Mouse (Mus musculus): ENCODE data around the gene Lingo2. TPM values are rescaled to one million over a fixed set of nuclear protein-coding genes. Genes with fewer than 3 reads are reported as not detected.
A peak's percentile ranks its signal among the peaks of the same experiment; 100 is the strongest.

Lingo2 gene
- polyA plus RNA-seq (2015; fragmentation: Nextera tagmentation; extraction: Ambion mirVana) = 0.14 and 0.43 TPM in 2 replicates

GRCm38 (mm10) chr4:36951150-36951954 is at the start of gene Lingo2:
Lingo2 (minus strand) TSS chr4:36951747.

MicroRNAs encoded within 50 kb of the gene (microRNA counts, 519-probe panel; counts per million panel counts)
- 296 counts per million, percentile 58 among the panel's probes with 10 or more counts for microRNA mmu-miR-873
- 296 counts per million, percentile 58 among the panel's probes with 10 or more counts for microRNA mmu-miR-876-3p
- 296 counts per million, percentile 58 among the panel's probes with 10 or more counts for microRNA mmu-miR-876-5p

Small RNA genes within 50 kb of the gene (microRNA-seq; reads per million reads assigned to microRNA genes)
- gene Mir873a = 0 reads per million in 2 experiments
- gene Mir873b = 0 reads per million in 2 experiments
- gene Mir876 = 0 reads per million in 2 experiments
